In genomic region chr14:48553216-48553615, GRCm38 (mm10) we compare ENCODE assay signal across 21 mouse cellular contexts.
DNase-seq lines count a peak whose midpoint lies in the region; ATAC-seq and TF ChIP-seq lines count a peak whose summit lies in the region.
"Had no signal": no experiment of that assay in that cellular context is flagged by ENCODE, and none has a peak within 500 bp of the region (broad histone marks: within the 10 kb centered on the region; RNA-seq: fewer than 3 reads in every experiment).

No protein-coding gene starts in this region.

- no peak overlapping the region for H3K4me3 ChIP-seq in forebrain, postnatal 0 days (ENCODE audit: low read depth, low read length)
- H3K4me3 ChIP-seq in forebrain, embryonic 16.5 days (replicated peaks; ENCODE audit: low read length), result no peak overlapping the region
- H3K4me3 ChIP-seq: gastrocnemius, adult 2 months; hindbrain, embryonic 12.5 days; hindbrain, embryonic 15.5 days had no signal

- no peaks in the 10 kb centered on the region for H3K36me3 ChIP-seq in forebrain, postnatal 0 days (ENCODE audit: insufficient read depth)
- H3K36me3 ChIP-seq in forebrain, embryonic 16.5 days (ENCODE audit: control insufficient read depth, insufficient read depth), result no peaks in the 10 kb centered on the region
- H3K36me3 ChIP-seq: hindbrain, embryonic 12.5 days; hindbrain, embryonic 15.5 days had no signal

- no peak for DNase-seq in forebrain, postnatal 0 days
- peak; percentile 58 for DNase-seq in testis, postnatal 14 days (ENCODE audit: low spot score)
- DNase-seq in testis, postnatal 10 days (ENCODE audit: low spot score), result no peak
- peak; percentile 45 for DNase-seq in ZHBTc4 (ENCODE audit: low read depth, low spot score)
- DNase-seq in ovary, postnatal 14 days (ENCODE audit: low spot score), result no peak
- no peak for DNase-seq in ovary, postnatal 36 days (ENCODE audit: low spot score)
- DNase-seq: adrenal gland, adult 2 months; adrenal gland, postnatal 14 days; B cell, adult 2 months; cerebellum, adult 11-12 months; cerebellum, adult 8-10 months; cerebellum, postnatal 14 days; gastrocnemius, adult 2 months; gastrocnemius, postnatal 14 days; heart, adult 11 months had no signal

- no peaks in the 10 kb centered on the region for H3K4me1 ChIP-seq in forebrain, postnatal 0 days (ENCODE audit: insufficient read depth)
- peaks cover 4% of the 10 kb centered on the region; the same call in 1 of the 2 replicates for H3K4me1 ChIP-seq in forebrain, embryonic 16.5 days (replicated peaks; ENCODE audit: control insufficient read depth, insufficient read depth, low read length)
- H3K4me1 ChIP-seq: hindbrain, embryonic 12.5 days; hindbrain, embryonic 15.5 days had no signal

- ATAC-seq in forebrain, postnatal 0 days, result peak; percentile 38; the same call in 1 of the 2 replicates
- no peak for ATAC-seq in forebrain, embryonic 16.5 days
- ATAC-seq: forebrain, embryonic 14.5 days had no signal

- WGBS in forebrain, postnatal 0 days, result 75% methylated on average over 4 of the region's 4 CpGs
- WGBS in forebrain, embryonic 16.5 days, result 67% methylated on average over 4 of the region's 4 CpGs

- no peak overlapping the region for H3K4me2 ChIP-seq in forebrain, postnatal 0 days (ENCODE audit: low read depth)
- no peak overlapping the region for H3K4me2 ChIP-seq in forebrain, embryonic 16.5 days (ENCODE audit: low read length)
- H3K4me2 ChIP-seq: heart, embryonic 11.5 days; hindbrain, embryonic 12.5 days; hindbrain, embryonic 15.5 days had no signal

- H3K27me3 ChIP-seq in forebrain, postnatal 0 days (ENCODE audit: insufficient read depth, low read length), result no peaks in the 10 kb centered on the region
- no peaks in the 10 kb centered on the region for H3K27me3 ChIP-seq in forebrain, embryonic 16.5 days (replicated peaks; ENCODE audit: control insufficient read depth, insufficient read depth, low read length)
- H3K27me3 ChIP-seq: CH12.LX; hindbrain, embryonic 12.5 days; hindbrain, embryonic 15.5 days had no signal

- no peak overlapping the region for H3K9ac ChIP-seq in forebrain, postnatal 0 days
- H3K9ac ChIP-seq in forebrain, embryonic 16.5 days (replicated peaks; ENCODE audit: low read depth, low read length), result no peak overlapping the region
- H3K9ac ChIP-seq: hindbrain, embryonic 12.5 days; hindbrain, embryonic 15.5 days had no signal

- no peak for TF ChIP-seq CTCF in forebrain, postnatal 0 days (IDR thresholded peaks at IDR 0.05; ENCODE audit: low read depth)

- no peak overlapping the region for H3K27ac ChIP-seq in forebrain, postnatal 0 days (ENCODE audit: low read depth, low read length)
- no peak overlapping the region for H3K27ac ChIP-seq in forebrain, embryonic 16.5 days (ENCODE audit: low read length)
- H3K27ac ChIP-seq: gastrocnemius, adult 2 months; hindbrain, embryonic 12.5 days; hindbrain, embryonic 15.5 days had no signal

- H3K9me3 ChIP-seq in forebrain, postnatal 0 days (ENCODE audit: low read length), result no peaks in the 10 kb centered on the region
- no peaks in the 10 kb centered on the region for H3K9me3 ChIP-seq in forebrain, embryonic 16.5 days (ENCODE audit: control insufficient read depth, low read length)
- H3K9me3 ChIP-seq: hindbrain, embryonic 12.5 days; hindbrain, embryonic 15.5 days had no signal

Comparison
In these comparisons a context has a peak if more than half of its experiments do, and no peak if none do; other contexts are left out.
1. DNase-seq: peak in testis, postnatal 14 days (single experiment) and ZHBTc4 (single experiment); none in forebrain, postnatal 0 days (single experiment), testis, postnatal 10 days (single experiment), ovary, postnatal 14 days (single experiment) and ovary, postnatal 36 days (single experiment).